Mouse (Mus musculus): ENCODE measurements at regions not wholly inside any gene's neighbourhood (a gene's known extent, or its start where the extent isn't known, plus 50 kb on each side); places are given as distances from the start of the nearest gene placed in this dataset.
A peak's percentile ranks its signal among the peaks of the same experiment; 100 is the strongest.

- no peak for DNase-seq (ENCODE audit: extremely low spot score in 1 of 2, low spot score in 2 of 2)
Observed at GRCm38 (mm10) chr6:107243981-107244380, 285.6 kb upstream of the Lrrn1 start.

GRCm38 (mm10) chr6:107280348-107280747 is 249.2 kb upstream of the Lrrn1 start:
- DNase-seq (ENCODE audit: extremely low spot score in 1 of 2, low spot score in 2 of 2), result no peak
- intact Hi-C loops (cut with DNase I), result no loop called here

More at GRCm38 (mm10) chr6:107243981-107244380, 285.6 kb upstream of the Lrrn1 start:
- intact Hi-C loops (cut with DNase I), result no loop called here

- DNase-seq (ENCODE audit: extremely low spot score in 1 of 2, low spot score in 2 of 2), result peak in 1 of 2 experiments; percentile 49
- intact Hi-C loops (cut with DNase I), result no loop called here
Observed at GRCm38 (mm10) chr6:107290850-107291249, 238.7 kb upstream of the Lrrn1 start.

- no peak for DNase-seq (ENCODE audit: extremely low spot score in 1 of 2, low spot score in 2 of 2)
- intact Hi-C loops (cut with DNase I), result no loop called here
Observed at GRCm38 (mm10) chr6:107303676-107304369, 225.7 kb upstream of the Lrrn1 start.

GRCm38 (mm10) chr6:107319565-107319964 is 210.0 kb upstream of the Lrrn1 start:
- intact Hi-C loops (cut with DNase I), result no loop called here
- DNase-seq (ENCODE audit: extremely low spot score in 1 of 2, low spot score in 2 of 2), result no peak

- intact Hi-C loops (cut with DNase I), result no loop called here
- DNase-seq (ENCODE audit: extremely low spot score in 1 of 2, low spot score in 2 of 2), result no peak
Observed at GRCm38 (mm10) chr6:107350503-107350902, 179.1 kb upstream of the Lrrn1 start.

GRCm38 (mm10) chr6:107375274-107375673 is 154.3 kb upstream of the Lrrn1 start:
- no peak for DNase-seq (ENCODE audit: extremely low spot score in 1 of 2, low spot score in 2 of 2)
- intact Hi-C loops (cut with DNase I), result no loop called here

- DNase-seq (ENCODE audit: extremely low spot score in 1 of 2, low spot score in 2 of 2), result no peak
- intact Hi-C loops (cut with DNase I), result no loop called here
Observed at GRCm38 (mm10) chr6:107378489-107378888, 151.1 kb upstream of the Lrrn1 start.

GRCm38 (mm10) chr6:107380621-107381020 is 148.9 kb upstream of the Lrrn1 start:
- DNase-seq (ENCODE audit: extremely low spot score in 1 of 2, low spot score in 2 of 2), result no peak
- intact Hi-C loops (cut with DNase I), result no loop called here

- no peak for DNase-seq (ENCODE audit: extremely low spot score in 1 of 2, low spot score in 2 of 2)
- intact Hi-C loops (cut with DNase I), result no loop called here
Observed at GRCm38 (mm10) chr6:107386094-107386678, 143.4 kb upstream of the Lrrn1 start.

GRCm38 (mm10) chr6:107389892-107390291 is 139.7 kb upstream of the Lrrn1 start:
- intact Hi-C loops (cut with DNase I), result no loop called here
- no peak for DNase-seq (ENCODE audit: extremely low spot score in 1 of 2, low spot score in 2 of 2)

- intact Hi-C loops (cut with DNase I), result no loop called here
- DNase-seq (ENCODE audit: extremely low spot score in 1 of 2, low spot score in 2 of 2), result no peak
Observed at GRCm38 (mm10) chr6:107394611-107395010, 135.0 kb upstream of the Lrrn1 start.

GRCm38 (mm10) chr6:107415766-107416165 is 113.8 kb upstream of the Lrrn1 start:
- intact Hi-C loops (cut with DNase I), result no loop called here
- no peak for DNase-seq (ENCODE audit: extremely low spot score in 1 of 2, low spot score in 2 of 2)

GRCm38 (mm10) chr6:107422091-107422490 is 107.5 kb upstream of the Lrrn1 start:
- no peak for DNase-seq (ENCODE audit: extremely low spot score in 1 of 2, low spot score in 2 of 2)
- intact Hi-C loops (cut with DNase I), result no loop called here

- intact Hi-C loops (cut with DNase I), result no loop called here
- no peak for DNase-seq (ENCODE audit: extremely low spot score in 1 of 2, low spot score in 2 of 2)
Observed at GRCm38 (mm10) chr6:107426529-107426928, 103.0 kb upstream of the Lrrn1 start.

- peak; percentile 20 to 34 for DNase-seq (ENCODE audit: extremely low spot score in 1 of 2, low spot score in 2 of 2)
- intact Hi-C loops (cut with DNase I), result no loop called here
Observed at GRCm38 (mm10) chr6:107431033-107431432, 98.5 kb upstream of the Lrrn1 start.

GRCm38 (mm10) chr6:107442058-107442457 is 87.5 kb upstream of the Lrrn1 start:
- DNase-seq (ENCODE audit: extremely low spot score in 1 of 2, low spot score in 2 of 2), result no peak
- intact Hi-C loops (cut with DNase I), result no loop called here

- DNase-seq (ENCODE audit: extremely low spot score in 1 of 2, low spot score in 2 of 2), result no peak
- intact Hi-C loops (cut with DNase I), result no loop called here
Observed at GRCm38 (mm10) chr6:107444336-107444735, 85.2 kb upstream of the Lrrn1 start.

GRCm38 (mm10) chr6:107459220-107459619 is 70.3 kb upstream of the Lrrn1 start:
- intact Hi-C loops (cut with DNase I), result no loop called here
- DNase-seq (ENCODE audit: extremely low spot score in 1 of 2, low spot score in 2 of 2), result no peak

- no peak for DNase-seq (ENCODE audit: extremely low spot score in 1 of 2, low spot score in 2 of 2)
- intact Hi-C loops (cut with DNase I), result no loop called here
Observed at GRCm38 (mm10) chr6:107462440-107462839, 67.1 kb upstream of the Lrrn1 start.

GRCm38 (mm10) chr6:107473395-107473794 is 56.2 kb upstream of the Lrrn1 start:
- intact Hi-C loops (cut with DNase I), result no loop called here
- no peak for DNase-seq (ENCODE audit: extremely low spot score in 1 of 2, low spot score in 2 of 2)
